Mouse (Mus musculus) cerebellum, adult 18-20 months (tissue): Measurements from ENCODE around the gene Ppp4c.
"Not testable (repeated sequence)": the region's sequence is repeated elsewhere in the genome, so short reads cannot be mapped to it uniquely, and the experiment has no call there.

Source experiments
- DNase-seq, 2 experiments: peaks; one replicate each; pipeline ENCODE4 v3.0.0; 2021

Gene Ppp4c

DNA sequence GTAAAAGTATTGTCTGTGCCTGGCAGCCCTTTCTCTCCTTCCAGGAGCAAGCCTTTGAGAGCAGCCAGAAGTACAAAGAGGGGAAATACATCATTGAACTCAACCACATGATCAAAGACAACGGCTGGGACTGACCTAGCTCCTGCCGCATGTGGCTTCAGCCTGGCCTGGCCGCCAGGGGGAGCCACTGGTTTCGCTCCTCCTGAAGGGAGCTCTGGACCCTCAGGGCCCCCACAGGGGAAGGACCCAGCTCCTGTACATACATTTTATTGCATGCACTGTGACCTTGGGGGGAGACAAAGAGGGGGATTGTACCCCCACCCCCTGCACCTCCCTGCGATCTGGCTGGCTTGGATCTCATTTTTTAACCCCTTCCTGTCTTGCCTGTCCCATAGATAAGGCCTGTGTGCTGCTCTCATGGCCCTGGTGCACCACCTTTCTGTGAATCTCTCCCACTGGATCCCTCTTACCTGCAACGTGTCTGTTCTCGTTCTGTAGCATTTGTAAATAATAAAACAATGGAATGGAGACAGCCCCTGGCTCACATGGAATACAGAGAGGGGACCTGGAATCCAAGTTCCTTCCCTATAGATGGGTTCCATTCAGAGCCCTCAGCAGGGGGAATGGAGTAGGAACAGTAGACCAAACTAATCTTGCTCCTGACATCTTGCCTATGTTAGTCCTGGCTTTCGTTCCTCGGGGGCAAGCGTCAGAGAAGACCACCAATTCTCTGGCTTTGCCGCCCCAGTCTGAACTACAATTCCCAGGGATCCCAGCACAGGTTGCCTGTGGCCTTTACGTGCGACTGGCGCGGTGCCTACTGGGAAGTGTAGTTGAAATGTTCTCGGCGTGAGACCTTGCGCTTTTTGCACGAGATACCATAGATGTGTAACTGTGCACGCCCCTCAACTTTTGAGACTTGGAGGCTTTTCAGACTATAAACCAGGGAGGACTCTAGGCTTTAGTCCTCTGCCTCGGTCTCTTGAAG, 12.0 kb downstream of the Ppp4c start:
- peak; percentile 87 to 90 for DNase-seq

DNA sequence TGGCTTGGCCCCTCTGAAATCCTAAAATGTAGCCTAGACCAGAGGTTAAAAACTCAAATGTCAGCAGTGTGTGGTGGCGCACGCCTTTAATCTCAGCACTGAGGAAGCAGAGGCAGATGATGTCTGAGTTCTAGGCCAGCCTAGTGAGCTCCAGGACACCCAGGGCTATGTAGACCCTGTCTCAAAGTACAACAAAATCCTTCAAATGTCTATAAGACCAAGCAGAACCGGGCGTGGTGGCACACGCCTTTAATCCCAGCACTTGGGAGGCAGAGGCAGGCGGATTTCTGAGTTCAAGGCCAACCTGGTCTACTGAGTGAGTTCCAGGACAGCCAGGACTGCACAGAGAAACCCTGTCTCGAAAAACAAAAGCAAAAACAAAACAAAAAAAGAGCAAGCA, 13.2 kb downstream of the Ppp4c start:
- DNase-seq = not testable (repeated sequence)

- DNase-seq = no peak
Observed at GRCm38 (mm10) chr7:126778147-126778546, 14.1 kb downstream of the Ppp4c start.

GRCm38 (mm10) chr7:126777476-126777875, 14.8 kb downstream of the Ppp4c start:
- DNase-seq = peak; percentile 49 to 54

DNA sequence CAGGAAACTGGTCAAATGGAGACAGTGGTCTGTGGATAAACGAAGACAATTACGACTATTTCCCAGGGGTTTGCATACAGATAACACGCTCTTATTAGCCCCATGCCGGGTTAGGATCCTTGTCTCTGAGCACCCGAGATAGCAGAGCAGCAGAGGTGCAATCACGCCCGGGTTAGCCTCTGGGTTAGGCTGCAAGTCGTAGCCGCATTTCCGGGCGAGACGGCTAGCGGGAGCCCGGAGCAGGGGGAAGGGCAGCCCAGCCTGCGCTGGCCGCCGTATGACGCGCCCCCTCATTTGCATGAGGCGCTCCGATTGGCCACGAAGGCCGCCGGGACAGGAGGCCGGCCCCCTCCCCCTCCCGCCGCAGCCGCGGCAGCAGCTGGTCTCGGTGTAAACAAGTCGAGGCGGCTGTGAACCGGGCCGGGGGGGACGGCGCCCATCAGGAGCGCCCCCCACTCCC, 15.7 kb downstream of the Ppp4c start, which contains the start of gene Ypel3:
TSS of gene Ypel3 (plus strand) at position 358 of the 460 bp plus-strand sequence.
- DNase-seq = peak; percentile 97 to 98

- DNase-seq = peak in 1 of 2 experiments; percentile 4
Observed at GRCm38 (mm10) chr7:126775978-126776234, 16.4 kb downstream of the Ppp4c start.

DNA sequence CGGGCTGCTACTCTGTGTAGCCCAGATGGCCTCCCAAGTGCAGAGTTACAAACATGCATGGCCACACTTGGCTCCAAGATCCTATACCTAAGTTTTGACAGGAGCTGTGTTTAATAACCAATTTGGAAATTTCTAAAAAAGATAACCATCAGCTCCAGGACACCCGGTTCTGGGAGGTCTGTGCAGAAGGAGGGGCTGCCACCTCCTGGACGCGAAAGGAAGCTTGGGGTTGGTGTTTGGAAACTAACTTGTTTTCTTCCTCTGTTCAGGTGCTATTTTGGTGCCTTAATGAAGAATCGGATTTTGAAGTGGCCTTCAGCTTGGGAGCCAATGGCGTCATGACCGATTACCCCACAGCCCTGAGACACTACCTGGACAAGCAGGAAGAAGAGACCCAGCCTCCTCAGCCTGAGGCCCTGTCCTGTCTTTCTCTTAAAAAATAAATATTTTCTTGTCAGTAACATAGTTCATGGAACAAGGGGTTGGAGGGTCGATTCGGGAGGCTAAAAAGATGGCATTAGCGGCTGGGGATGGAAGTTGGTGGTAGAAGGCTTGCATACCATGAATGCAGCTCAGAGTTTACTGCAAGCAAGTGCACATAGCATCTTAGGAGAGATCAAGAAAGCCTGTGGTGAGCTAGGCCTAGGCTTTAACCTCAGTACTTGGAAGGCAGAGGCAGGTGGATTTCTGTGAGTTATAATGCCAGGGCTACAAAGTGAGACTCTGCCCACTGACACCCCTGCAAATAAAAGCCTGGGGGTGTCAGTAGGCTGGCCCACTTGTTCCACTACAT, 16.9 kb downstream of the Ppp4c start:
- DNase-seq = peak in 1 of 2 experiments; percentile 6

GRCm38 (mm10) chr7:126774463-126774862, 17.8 kb downstream of the Ppp4c start:
- no peak for DNase-seq

DNA sequence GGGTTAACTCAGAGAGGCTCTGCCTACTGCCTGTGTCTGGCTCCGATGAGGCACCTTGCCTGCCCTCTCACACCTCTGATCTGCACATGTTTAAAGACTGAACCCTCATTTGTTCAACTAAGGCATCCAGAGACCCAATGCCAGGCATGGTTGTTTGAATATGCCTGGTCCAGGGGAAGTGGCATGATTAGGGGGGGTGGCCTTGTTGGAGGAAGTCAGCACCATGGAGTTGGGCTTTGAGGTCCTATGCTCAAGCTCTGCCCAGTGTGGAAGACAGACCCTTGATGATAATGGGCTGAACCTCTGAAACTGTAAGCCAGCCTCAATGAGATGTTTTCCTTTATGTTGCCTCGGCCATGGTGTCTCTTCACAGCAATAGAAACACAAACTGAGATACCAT, 18.9 kb downstream of the Ppp4c start:
- DNase-seq = peak in 1 of 2 experiments; percentile 5

DNA sequence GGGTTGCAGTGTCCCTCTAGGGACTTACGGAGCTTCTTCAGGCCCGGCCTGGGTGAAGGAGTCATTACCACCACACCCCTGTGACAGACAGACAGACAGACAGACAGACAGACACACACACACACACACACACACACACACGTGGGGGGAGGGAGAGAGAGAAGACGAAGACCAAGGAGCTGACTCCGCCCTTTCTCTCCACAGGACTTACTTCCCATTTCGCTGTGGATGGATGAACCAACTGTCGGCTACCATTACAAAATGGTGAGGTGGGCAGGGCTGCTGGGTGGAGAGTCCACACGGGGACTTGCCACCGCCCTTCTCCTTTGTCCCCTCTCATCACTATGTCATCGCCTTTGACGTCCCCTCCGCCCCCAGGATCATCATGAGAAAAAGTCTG, 21.5 kb downstream of the Ppp4c start:
- DNase-seq = peak in 1 of 2 experiments; percentile 3

- DNase-seq = no peak
Observed at GRCm38 (mm10) chr7:126767001-126767400, 25.3 kb downstream of the Ppp4c start.

DNA sequence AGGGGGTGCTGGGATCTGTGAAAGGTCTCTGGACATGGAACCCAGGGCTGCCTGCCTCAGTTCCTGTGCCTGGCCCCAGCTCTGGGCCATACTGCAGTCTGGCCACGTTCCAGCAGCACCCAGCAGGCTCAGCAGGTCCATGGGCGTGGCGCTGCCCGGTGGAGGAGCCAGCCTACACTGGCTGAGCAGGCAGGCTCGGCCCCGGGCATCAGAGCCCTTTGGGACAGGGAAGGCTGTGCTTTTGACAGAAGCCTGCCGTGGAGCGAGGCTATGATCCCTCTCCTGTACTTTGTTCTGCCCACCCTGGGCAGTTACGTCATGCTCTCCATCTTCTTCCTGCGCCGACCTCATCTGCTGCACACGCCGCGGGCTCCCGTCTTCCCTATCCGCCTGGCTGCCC, 26.1 kb downstream of the Ppp4c start, which contains the start of gene Gdpd3:
TSS of gene Gdpd3 (plus strand) at position 134 of the 400 bp plus-strand sequence.
- peak in 1 of 2 experiments; percentile 4 for DNase-seq

GRCm38 (mm10) chr7:126765540-126765939, 26.8 kb downstream of the Ppp4c start:
- DNase-seq = no peak

DNA sequence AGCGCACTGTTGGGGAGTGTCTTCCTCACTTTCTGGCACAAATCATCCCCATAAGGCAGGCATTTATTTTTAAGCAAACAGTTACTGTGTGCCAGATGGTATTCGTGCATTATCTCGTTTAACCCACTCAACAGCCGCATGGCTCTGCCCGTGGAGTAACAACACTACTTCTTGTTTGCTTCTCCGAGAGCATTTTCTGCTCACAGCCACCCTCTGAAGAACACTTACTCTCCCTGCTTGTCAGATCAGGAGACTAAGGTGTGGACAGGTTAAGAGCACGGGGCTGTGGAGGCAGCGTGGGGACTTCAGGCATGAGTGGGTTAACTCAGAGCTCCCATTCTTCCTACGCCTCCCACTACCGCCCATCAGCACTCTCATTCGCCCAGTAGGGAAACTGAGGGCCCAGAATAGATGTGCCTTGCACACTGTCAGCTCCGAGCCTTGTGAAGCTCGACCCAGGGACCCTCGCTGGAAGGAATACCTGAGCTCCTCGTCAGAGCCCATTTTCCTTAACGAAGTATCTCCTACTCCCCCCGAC, 29.8 kb downstream of the Ppp4c start:
- DNase-seq = peak in 1 of 2 experiments; percentile 8

GRCm38 (mm10) chr7:126761529-126762067, 30.7 kb downstream of the Ppp4c start:
- DNase-seq = no peak

DNA sequence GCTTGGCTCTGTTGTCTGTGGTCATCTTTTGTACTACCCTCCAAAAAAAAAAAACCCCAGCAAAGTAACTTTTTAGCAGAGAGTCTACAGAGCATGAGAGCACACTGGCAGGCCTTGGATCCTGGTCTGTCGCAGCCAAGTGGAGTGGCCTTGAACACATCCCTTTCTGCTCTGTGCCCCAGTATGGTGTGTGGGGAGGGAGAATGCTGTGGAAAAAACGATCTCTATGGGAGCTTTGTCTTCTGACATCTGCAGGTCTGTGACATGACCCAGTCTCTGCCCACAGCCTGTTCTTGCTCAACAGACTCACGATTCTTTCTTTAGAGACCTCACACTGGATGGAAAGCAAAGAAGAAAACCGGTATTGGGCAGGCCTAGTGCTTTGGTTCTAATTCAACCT, 31.3 kb downstream of the Ppp4c start:
- DNase-seq = peak in 1 of 2 experiments; percentile 11

DNA sequence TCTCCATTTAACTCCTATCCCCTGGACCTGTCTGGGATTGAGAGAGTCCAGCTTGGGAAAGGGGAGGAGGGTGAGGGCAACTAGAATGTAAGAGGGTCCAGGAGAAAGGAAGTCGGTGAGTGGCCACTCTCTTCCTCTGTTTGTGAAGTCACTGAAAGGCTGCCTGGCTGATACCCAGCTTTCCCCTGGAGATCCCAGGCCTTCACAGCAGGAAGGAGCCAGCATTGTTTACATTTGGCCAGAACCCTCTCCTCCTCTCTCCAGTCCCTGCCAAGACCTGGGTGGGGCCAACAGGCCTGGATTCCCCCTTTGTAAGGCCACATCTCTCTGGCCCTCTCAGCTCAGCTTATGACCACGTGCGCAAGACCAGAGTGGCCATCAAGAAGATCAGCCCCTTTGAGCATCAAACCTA, 31.9 kb downstream of the Ppp4c start:
- DNase-seq = peak; percentile 71 to 75

DNA sequence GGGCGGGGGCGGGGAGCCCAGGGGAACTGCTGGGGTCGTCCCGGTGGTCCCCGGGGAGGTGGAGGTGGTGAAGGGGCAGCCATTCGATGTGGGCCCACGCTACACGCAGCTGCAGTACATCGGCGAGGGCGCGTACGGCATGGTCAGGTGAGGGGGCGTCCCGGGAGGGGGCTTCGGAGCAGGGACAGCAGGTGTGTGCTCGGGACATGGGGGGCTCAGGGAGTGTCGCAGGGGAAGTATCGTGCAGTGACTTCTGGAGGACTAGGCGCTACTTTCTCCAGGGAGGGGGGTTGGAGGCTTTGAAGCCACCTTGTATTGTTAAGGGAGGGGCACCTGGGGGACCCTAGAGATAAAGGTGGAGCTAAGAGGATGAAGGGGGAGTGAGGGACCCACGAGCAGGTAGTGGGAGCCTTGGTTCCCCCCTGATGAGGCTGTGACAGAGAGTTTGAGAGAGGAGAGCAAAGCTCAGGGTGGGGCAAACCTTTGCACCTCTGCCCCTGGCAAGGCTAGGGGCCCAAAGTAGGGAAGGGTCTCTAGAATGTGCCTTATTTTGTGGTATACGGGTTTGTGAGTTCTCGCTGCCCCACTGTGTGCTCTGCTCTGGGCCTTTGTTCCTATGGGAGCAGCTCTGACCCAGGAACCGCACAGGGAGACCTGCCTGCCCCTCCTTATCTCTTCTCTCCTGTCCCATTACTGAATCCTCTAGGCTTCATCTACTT, 32.5 kb downstream of the Ppp4c start:
- DNase-seq = peak; percentile 38 to 52

DNA sequence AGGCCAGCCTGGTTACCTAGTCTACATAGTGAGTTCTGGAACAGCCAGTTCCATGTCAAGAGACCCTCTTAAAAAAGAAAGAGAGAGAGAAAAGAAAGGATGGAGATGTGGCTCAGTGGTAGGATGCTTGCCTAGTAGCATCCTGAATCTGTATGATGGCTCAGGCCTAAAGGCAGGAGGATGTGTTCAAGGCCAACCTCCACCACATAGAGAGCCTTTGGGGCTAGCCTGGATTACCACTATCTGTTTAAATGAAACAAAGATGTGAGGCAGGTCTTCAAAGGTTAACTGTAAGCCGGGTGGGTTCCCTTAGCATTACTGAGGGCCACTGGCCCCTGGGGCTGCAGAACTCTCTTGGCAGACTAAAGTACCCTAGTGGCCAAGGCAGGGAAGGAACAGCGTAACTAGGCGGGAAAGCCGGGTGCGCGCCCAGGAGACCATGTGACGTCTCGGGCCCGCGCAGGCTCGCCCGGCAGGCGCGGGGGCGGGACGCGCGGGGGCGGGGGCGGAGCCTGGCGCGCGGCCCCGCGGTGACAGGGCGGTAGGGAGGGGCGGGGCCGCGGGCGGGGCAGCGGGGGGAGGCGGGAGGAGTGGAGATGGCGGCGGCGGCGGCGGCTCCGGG, 33.1 kb downstream of the Ppp4c start, which contains the start of gene Mapk3:
TSS of gene Mapk3 (plus strand) at position 552 of the 622 bp plus-strand sequence.
- peak; percentile 87 to 95 for DNase-seq

DNA sequence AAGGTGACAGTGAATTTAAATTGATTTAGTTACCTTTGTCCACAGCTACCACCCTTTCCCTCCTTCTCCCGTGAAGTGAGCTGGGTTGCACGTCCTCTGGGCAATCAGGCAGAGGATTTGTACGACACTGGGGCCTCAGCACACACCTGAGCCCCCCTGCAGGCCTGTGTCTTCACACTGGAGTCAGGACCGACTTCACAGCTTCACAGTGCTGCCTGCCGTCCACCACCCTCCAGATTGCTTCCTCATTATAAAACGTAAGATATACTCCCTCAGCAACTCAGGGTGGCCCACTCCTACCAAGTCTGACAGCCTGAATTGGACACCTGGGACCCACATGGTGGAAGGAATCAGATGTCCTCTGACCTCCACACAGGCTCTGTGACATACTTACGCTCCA, 33.8 kb downstream of the Ppp4c start:
- peak in 1 of 2 experiments; percentile 8 for DNase-seq

GRCm38 (mm10) chr7:126754866-126755265, 37.4 kb downstream of the Ppp4c start:
- peak; percentile 86 for DNase-seq
